Mouse (Mus musculus): ENCODE results near the gene Spen.

The Spen gene

DNA sequence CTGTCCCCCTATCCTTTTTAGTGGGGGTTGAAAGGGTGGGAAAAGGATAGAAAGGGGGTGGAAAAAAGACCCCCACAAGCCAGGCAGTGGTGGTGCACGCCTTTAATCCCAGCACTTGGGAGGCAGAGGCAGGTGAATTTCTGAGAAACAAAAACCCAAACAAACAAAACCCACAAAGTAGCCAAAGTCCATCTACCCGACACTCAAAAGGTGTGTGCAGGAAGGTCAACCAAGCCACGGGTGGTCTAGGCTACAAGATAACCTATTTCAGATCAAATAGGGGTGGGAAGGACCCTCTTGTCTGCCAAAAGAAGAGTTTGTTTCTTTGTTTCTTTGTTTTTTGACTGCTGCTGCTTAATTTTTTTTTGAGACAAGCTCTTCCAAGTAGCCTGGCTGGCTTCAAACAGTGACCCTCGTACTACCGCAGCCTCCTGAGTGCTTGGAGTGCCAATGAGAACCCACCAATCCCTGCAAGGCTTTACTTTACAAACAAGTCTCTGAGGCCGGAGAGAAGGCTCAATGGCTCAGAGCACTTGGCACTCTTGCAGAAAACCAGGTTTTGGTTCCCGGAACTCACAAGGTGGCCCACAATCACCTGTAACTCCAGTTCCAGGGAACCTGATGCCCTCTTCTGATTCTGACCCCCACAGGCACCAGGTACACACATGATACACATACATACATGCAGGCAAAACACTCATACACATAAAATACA lies 11.3 kb downstream of the Spen start:
- DNase-seq = no peak

DNA sequence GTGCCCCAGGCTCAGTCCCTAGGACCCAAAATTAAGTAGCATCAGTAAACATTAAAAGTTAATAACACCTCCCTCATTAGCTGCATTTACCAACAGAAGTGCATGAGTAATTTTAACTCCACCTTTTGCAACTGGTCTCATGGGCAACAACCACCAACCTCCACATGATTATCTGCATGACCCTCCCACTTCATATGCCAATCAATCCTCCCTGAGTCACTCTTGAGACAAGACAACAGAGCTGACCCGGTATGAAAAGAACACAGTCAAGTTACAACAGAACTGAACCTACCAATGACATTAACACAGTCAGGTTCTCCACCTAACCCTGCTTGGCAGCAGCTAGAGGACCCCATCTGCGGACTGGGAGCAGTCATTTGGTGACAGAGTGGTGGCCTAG lies 12.5 kb downstream of the Spen start:
- no peak for DNase-seq

DNA sequence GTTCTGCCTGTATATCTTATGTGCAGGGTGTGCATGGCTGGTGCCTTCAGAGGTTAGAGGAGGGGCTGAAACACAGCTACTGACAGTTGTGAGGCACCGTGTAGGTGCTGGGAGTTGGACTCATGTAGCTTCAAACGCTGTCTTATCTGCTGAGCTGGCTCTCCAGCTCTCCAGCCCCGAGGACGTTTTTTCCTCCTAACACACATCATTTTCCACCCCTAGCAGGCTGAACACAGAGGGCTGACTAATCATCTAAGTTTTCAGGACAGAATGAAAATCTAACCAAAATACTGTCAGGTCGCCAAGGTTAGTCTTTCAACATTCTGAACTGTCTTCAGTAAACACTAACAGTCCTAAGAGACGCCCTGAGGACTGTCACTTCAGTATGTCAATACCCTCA lies 13.7 kb downstream of the Spen start:
- DNase-seq = no peak

DNA sequence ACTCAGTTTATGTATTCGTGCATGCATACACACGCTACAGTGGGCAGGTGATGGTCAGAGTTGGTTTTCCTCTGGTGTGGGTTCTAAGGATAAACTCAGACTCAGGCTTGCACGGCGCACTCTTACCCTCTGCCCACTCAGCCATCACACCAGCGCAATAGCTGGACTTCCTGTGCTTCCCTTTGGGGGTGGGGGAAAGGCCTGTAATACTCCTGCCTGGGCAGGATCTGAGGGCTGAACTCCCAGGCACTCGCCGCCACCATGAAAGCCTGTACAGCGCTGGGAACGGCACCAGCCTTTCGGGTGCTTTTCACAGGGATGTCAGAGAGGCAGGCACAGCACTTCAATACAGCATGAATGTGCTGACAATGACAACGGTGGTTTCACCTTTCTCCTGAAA lies 15.3 kb downstream of the Spen start:
- DNase-seq = no peak

DNA sequence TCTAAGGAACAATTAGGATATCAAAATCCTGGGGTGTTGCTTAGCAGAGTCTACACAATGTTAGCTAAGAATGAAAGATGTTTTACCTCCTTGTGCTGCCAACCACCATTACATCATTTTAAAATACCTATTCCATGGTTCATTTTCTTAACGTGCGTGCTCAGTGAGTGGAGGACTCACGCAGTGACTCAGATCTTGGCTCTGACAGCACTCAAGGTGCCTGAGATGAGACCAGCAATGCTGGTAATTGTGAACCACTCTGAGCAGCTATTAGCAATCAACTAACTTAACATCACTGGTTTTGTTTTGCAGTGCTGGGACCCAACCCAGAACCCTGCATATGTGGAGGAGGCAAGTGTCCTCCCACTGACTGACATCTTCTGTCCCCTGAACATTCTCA lies 20.0 kb downstream of the Spen start:
- DNase-seq = no peak

DNA sequence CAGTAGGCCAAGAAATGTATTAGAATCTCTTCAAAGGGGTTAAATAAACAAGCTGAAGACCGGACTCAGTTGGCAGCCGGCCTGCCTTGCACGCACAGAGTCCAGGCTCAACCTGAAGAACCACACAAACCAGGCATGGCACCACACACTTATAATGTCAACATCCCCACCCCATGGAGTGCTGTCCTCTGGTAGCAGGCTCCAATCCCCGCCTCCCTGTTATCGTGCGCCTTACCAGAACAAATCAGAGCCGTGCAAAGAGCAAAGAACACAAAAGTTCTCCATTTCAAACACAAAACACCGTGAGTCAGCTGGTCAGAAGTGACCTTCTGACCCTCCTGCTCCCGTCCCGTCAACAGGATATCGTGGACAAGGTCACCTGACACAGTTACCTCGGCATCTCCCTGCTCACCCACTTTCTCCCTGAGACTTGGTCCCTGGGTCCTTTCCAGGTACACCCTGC lies 24.2 kb downstream of the Spen start:
- no peak for DNase-seq

DNA sequence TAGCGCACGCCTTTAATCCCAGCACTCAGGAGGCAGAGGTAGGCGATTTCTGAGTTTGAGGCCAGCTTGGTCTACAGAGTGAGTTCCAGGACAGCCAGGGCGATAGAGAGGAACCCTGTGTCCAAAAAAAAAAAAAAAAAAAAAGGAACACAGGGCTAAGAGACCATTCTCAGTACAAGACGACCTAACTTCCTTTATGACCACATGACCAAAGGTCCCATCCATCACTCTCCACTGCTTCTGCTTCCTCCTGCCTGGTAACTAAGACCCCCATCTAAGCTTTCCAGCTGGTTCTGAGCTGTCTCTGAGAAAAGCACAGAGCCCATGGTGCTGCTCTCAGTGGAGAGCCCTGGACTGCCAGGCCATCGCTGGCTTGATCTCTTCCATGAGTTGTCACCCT lies 26.3 kb downstream of the Spen start:
- DNase-seq = no peak

DNA sequence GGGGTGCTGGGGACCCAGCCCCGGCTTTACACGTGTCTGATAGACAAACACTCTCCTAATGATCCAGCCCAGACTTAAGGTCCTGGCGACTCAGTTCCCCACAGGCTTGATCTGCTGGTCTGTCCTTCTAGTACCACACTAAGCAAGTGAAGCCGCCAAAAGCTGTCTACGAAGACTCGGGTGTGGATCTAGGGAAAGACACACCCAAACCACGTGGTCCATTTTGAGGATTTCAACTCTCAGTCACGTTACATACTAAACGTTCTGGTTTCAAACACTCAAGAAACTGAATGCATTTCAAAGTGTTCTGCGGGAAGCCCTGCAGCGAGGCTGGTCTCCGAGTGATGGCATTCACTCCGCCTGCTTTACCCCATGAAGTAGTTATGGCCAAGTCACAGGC lies 27.9 kb downstream of the Spen start:
- DNase-seq = no peak

DNA sequence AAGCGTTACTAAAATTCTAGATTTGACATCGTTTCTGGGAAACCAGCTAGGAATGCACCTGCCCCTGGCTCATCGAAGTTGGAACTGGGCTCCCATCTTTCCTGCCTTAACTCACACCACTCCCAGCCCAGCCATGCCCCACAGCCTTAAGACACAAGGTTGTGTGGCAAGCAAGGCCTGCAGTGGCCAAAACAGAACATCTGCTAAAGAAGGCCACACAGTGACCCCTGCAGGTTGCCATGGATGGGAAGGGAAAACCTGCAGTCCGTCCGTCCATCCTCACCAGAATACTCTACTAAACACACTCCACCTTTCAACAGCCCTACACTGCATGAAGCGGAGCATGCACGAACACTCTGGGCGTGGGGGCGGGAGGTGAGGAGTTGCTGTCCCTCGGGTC lies 31.5 kb downstream of the Spen start:
- DNase-seq = no peak

DNA sequence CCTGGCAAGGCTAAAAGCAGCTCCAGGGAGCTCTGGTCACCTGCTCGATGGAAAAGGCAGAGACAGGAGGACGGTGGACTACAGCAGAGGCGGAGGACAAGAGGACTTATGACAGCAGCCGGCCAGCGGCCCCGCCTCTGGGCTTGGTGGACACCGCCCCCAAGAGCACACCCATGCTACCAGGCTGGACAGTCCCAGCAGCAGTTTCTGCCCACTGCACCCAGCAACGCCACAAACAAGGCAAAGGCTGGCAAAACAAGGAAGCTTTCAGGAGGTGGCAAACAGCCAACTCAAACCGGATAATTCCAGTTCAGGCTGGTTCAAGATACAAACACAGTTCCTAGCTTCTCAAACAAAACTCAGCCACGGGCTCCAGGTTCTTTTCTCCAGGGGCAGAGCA lies 32.0 kb downstream of the Spen start:
- peak in 1 of 2 experiments; percentile 6 for DNase-seq

DNA sequence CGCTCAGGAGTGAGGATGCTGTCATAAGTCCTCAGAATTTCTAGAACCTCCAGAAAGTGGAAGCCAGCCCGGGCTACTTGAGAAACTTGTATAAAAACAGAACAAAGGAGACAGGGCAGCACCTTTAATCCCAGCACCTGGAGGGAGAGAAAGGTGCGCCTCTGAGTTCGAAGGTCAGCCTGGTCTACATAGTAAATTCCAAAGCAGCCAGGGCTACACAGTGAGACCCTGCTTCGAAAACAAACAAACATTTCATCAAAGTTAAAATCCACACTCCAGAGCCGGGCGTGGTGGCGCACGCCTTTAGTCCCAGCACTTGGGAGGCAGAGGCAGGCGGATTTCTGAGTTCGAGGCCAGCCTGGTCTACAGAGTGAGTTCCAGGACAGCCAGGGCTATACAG lies 32.6 kb downstream of the Spen start:
- no peak for DNase-seq

DNA sequence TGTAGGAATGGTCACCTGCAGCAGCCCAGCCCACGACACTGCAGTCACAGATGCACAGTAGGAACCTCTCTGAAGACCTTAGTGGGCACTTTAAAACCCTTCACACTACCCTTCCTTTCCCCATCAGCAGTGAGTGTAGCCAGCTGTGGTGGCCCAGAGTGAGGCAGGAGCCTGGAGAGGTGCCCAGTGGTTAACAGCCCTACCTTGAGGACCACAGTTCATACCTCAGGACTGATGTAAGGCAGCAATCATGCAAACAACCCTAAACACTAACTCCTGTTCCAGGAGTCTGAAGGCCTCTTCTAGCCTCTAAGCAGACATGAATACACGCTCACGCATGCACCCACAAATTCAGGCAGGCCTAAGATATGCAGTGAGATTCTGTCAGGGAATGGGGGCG lies 33.9 kb downstream of the Spen start:
- no peak for DNase-seq

DNA sequence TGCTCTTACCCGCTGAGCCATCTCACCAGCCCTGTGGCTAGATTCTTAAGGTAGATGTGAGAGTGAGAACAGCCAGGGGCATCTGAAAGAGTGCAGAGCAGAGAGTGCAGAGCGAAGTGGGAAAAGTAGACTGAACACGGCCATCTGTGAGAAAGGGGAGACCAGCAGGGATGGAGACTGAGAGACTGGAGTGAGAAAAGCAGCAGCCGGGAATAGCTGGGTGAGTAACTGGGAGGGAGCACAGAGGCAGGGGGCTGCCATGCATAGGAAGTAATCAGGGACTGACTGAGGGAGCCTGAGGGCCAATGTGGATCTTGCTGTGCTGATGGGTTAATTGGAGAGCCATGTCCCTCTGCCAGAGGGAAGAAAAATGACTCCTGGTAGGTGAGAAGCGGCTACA lies 35.7 kb downstream of the Spen start:
- no peak for DNase-seq

DNA sequence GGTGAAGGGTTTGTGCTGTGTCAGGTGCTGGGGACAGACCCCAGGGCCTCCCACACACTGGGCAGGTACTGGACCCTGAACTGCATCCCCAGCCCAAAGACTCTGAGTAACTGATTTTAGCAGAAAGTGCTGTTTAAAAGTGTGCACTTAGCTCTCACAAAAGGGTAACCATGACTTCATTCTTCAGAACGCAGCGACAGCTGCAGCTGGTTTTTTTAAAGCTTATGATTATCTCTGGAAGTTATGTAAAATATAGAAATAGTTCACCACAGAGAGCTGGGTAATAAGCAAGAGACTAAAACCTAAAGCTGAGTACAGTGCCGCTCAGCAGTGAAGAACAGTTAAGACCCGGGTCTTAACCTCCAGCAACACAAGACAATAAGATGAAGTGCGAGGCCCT lies 37.3 kb downstream of the Spen start:
- DNase-seq = no peak

DNA sequence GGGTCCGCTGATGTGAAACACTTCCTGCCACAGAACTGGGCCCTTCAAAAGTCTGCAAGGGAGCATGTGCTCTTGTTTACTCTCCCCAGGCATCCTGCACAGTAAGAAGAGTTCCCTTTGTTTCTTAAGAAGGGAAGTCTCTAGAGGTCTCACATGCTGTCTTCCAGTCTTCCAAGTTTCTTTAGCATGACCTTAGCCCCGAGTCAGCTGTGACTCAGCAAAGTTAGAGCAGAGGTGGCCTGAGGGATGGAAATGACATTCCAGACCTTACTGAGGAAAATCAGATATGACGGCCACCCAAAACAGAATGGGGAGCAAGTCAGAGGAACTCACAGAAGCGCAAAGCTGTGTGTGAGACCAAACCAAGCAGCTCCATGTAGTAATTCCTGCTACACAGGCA lies 37.8 kb downstream of the Spen start:
- no peak for DNase-seq

DNA sequence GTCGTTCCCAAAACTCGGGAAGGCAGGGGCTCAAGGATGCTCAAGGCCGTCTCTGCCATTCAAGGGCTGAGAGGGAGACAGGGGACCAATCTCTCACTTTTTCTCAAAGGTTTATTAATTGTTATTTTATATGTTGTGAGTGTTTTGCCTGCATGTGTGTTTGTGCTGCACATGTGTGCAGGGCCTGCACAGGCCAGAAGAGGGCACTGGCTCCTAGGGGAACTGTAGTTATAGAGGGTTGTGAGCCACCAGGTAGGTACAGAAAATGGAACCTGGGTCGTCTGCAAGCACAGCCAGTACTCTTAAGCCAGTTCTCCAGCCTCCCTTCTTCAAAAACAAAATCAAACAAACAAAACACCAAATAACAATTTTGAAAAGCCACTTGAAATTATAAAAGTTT lies 49.7 kb downstream of the Spen start:
- peak; percentile 31 to 43 for DNase-seq

DNA sequence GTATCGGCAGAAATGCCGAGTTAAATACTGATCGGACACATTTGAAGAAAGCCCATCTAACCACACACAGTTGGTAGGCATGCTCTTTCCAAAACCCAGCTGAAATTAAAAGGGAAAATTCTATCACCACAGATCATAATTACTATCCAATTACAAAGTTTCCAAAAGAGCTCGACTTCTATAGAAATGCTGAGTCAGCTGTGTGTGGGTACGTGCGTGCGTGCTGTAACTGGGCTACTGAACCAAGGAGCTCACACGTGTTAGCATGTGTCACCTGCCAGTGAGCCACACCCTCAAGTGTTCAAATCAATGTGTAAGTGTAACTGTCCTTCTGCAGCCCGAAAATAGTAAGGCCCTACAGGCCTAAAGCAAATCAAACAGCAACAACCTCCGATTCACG lies 50.8 kb downstream of the Spen start:
- DNase-seq = no peak

DNA sequence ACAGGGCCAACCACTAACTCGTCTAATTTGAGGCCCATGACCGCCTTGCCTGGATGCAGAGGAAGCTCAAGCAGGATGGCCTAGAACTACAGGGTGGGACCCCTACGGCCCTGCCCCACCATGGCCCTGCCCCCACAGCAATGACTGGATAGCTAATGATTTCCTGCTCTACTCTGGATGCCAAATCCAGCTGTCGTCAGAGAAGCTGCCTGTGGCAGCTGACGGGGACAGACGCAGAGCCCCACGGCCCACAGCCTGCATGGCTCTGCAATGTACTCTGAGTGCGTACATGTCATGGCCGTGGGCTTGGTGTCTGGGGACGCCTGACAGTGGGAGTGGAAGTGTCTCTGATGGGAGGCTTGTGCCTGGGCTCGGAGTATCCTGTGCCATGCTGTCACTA lies 54.3 kb downstream of the Spen start:
- DNase-seq = no peak

DNA sequence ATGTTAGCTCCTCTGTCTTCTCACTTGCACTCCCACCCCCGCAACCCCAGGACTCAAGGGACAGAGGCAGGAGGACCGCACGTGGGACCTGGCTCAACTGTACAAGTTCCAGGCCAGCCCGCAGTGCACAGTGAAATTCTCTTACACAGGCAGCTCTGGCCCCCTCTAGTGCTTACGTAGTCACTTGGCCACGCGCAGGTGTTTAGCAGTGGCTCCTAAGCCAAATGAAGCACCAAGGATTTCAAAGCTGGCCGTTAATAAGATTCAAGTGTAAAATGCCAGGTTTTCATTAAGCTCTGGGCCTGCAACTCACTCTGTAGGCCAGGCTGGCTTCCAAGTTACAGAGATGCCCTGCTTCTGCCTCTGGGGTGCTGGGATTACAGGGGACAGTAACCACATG lies 59.0 kb downstream of the Spen start:
- DNase-seq = no peak

DNA sequence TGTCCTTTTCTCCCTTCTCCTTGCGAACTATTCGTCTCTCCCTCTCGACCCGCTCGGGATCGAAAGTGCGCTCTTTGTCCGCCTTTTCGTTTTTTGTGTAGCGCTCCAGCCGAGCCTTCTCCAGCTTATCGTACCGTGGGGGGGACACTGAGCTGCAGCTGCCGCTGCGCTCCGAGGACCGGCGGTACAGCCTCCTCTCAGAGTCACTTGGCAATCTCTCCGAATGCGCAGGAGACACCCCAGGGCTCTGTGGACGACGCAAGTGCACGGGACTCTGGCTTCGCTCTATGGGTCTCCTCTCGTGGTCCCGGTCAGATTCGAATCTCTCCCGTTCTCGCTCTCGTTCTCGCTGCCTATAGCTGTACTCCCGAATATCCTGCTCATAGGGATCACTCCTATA lies 59.6 kb downstream of the Spen start:
- DNase-seq = peak in 1 of 2 experiments; percentile 0

DNA sequence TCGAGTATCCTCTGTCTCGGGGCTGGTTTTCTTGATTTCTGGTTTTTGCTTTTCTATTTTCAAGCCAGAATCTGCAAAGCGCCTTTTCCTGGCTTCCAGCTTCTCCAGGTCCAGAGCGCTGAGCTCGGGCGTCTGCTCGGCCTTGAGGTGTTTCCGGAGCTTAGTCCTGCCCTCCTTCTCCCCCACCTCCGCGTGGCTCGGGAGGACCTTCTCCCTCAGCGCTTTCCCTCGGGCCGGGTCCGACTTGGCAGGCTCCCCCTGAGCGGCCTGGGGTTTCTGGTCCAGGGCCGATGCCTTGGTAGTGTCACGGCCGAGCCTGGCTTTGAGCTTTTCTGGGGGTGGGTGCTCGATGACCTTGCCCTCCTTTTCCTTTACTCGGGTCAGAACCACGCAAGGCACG lies 60.2 kb downstream of the Spen start:
- DNase-seq = no peak

DNA sequence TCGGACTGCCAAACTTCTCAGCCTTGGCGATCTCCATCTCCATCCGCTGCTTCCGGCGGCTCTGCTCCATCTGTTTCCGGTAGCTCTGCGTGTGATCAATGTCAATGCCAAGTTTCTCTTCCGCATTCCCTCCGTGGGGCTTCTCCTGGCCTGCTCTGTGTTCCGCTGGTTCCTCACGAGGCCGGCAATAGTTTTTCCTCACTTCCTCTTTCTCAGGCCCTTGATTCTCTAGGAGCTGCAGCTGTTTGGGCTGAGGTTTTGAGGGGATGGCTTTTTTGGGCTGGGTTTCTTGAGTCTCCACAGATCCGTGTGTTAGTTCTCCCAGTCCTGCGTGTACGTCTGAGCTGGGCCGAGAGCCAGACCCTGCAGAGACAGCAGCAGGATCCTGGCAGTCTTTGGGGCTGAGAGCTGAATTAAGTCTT lies 60.7 kb downstream of the Spen start:
- DNase-seq = peak; percentile 87 to 90

DNA sequence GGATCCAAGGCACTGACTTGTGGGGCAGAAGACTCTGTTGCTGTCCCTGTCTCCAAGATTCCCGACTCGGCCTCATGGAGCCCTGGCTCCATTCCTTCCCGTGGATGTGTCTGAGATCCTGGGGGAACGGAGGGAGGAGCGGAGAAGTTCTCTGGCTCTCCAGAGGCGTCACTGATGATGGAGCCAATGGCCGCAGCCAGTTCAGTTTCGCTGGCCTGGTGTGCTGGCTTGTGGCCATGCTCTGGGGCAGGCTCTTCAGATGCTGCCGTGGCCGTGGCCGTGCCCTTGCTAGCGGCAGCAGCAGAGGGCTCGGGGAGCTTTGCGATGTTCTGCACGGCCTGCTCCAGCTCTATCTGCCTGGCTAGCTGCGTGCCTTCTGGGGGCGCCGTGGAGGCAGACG lies 64.0 kb downstream of the Spen start:
- no peak for DNase-seq

DNA sequence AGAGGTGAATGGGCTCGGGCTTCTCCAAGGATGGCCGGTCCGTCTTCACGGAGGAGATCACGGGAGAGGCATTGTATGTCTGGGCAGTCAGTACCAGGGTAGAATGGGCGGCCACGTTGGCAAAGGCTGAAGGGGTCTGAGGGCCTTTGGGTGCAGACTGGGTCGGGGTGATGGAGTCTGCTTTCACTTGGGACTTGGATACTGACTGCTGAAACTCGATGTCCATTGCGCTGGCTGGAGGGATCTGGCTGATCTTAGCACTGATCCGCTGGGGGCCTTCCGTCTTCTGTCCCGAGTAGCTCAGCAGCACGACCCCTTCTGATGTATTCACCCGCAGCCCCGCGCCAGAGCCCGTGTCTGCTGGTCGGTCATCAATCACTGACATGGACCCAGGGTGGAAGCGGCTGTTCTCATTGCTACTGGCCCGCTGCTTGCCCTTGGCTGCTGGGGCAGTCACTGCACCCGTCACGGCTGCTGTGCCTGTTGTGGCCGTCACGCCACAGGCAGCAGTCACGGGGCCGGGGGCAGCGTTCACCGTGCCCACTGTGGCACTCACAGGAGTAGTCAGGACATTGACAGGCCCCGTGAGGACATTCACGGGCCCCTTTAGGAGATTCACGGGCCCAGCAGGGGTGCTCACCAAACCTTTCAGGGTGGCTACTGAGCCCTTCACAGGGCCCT lies 65.6 kb downstream of the Spen start:
- DNase-seq = no peak

DNA sequence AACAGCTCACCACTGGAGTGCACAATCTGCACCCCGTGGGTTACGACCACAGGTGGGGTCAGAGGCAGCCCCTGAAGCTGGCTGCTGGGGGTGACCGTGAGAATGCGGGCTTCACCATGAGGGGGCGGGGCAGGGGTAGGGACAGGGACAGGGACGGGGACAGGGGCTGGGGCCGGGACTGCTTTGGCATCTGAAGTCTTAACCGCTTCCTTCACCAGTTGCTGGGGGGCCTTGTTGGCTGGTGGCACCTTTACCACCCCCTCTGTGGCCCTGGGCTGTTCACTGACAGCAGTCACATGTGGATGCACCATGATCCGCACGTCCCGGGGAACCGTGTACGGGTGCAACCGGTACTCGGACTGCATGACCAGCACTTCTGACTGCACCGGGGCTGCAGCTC lies 66.9 kb downstream of the Spen start:
- no peak for DNase-seq

Measured in B cell, adult 2 months (primary cell).